Mouse (Mus musculus) Patski (cell line): ENCODE measurements around the gene Lipo4. TPM values are rescaled to one million over a fixed set of nuclear protein-coding genes. Genes with fewer than 3 reads are reported as not detected.
"Not testable (repeated sequence)": the region's sequence is repeated elsewhere in the genome, so short reads cannot be mapped to it uniquely, and the experiment has no call there.

Source experiments
- ATAC-seq: fragments of 100-300 bp; one replicate; pipeline ENCODE4 v1.8.0; 2021
- CTCF ChIA-PET: fragments of 350-600 bp; sonication (Branson Sonifier 250); formaldehyde crosslinking; loops from one replicate; lab custom pipeline; 2022; ENCODE audit warnings: inconsistent platforms; lab: Charles Lee
- POLR2A ChIA-PET: fragments of 350-600 bp; sonication (Branson Sonifier 250); formaldehyde crosslinking; loops from one replicate; lab custom pipeline; 2022; ENCODE audit warnings: antibody characterized with exemption, inconsistent platforms; lab: Charles Lee
- DNase-seq: peaks from one replicate; pipeline ENCODE4 v3.0.0-alpha.2; 2011; ENCODE audit warnings: low read depth, low spot score
- H3K27me3 ChIP-seq: fragments of 371-371 bp; one replicate; pipeline ENCODE4 v1.5.1; 2021
- CTCF ChIP-seq: fragments of 100-300 bp; IDR thresholded peaks from one replicate; pipeline ENCODE4 v1.5.1; 2021
- in situ Hi-C: fragments of 300-500 bp; cut with MboI; formaldehyde crosslinking; loops from 3 replicates; pipeline ENCODE4 v1.11.1; 2018; ENCODE audit warnings: low pct_unique_long_range_greater_than_20kb, mixed read lengths
- polyA plus RNA-seq: library from polyadenylated mRNA; unstranded; gene quantifications from one replicate; pipeline ENCODE4 v1.2.3, GENCODE M21; 2021

Lipo4 gene
- polyA plus RNA-seq: not detected

GRCm38 (mm10) chr19:33517680-33518079 lies at the start of gene Lipo4:
Gene Lipo4 (minus strand): TSS chr19:33517780.
- in situ Hi-C loops: no loop called here
- no peaks in the 10 kb centered on the region for H3K27me3 ChIP-seq
- DNase-seq: no peak
- POLR2A ChIA-PET: no interaction called here
- TF ChIP-seq CTCF: no peak
- CTCF ChIA-PET: no interaction called here
- no peak for ATAC-seq

GRCm38 (mm10) chr19:33456426-33456825 lies 61.2 kb downstream of the Lipo4 start:
- ATAC-seq, CTCF ChIA-PET, in situ Hi-C loops, H3K27me3 ChIP-seq, DNase-seq, POLR2A ChIA-PET: not testable (repeated sequence)

GRCm38 (mm10) chr19:33453725-33454124 lies 63.9 kb downstream of the Lipo4 start:
- TF ChIP-seq CTCF: no peak
- in situ Hi-C loops: no loop called here
- no peaks in the 10 kb centered on the region for H3K27me3 ChIP-seq
- ChIA-PET POLR2A (no interaction called here), CTCF (no interaction called here)
- ATAC-seq: no peak
- no peak for DNase-seq

Other genes with a start within 250 kb of the Lipo4 start
- not detected for gene Rnls, start 125.5 kb downstream of the Lipo4 start, polyA plus RNA-seq
- gene Gm8978, start 107.5 kb upstream of the Lipo4 start, polyA plus RNA-seq: not detected
- not detected for gene Lipo2, start 233.6 kb upstream of the Lipo4 start, polyA plus RNA-seq
- 0.04 TPM for gene Lipo3, start 244.2 kb upstream of the Lipo4 start, polyA plus RNA-seq